Mouse (Mus musculus): ENCODE measurements around the gene Efhb. TPM values are rescaled to one million over a fixed set of nuclear protein-coding genes. Genes with fewer than 3 reads are reported as not detected.

Efhb gene
- total RNA-seq, 2 experiments from 2014 or later: 0.27 to 0.28 TPM

Other genes with a start within 250 kb of the Efhb start
- gene Rab5a, start 15.9 kb upstream of the Efhb start, total RNA-seq (2021): 10 to 100 TPM; 53.8 to 54.1 TPM
- gene Pp2d1, start 76.1 kb upstream of the Efhb start, total RNA-seq (2021): not detected
- 10 to 100 TPM; 32.1 to 42.3 TPM for gene Kat2b, start 103.5 kb upstream of the Efhb start, total RNA-seq (2021)
- 1 to 10 TPM; 1.6 to 2.2 TPM for gene Sgo1, start 226.0 kb upstream of the Efhb start, total RNA-seq (2021)

Data from gastrocnemius, postnatal 10 days (tissue).